Mouse (Mus musculus) midbrain, postnatal 0 days (tissue): Measurements from ENCODE around the gene Map4k4. TPM values are rescaled to one million over a fixed set of nuclear protein-coding genes. Genes with fewer than 3 reads are reported as not detected.

Experiments used
- ATAC-seq: fragments of 200-750 bp; cut with Nextera tagmentation; 2 replicates; pipeline ENCODE4 v1.8.0; 2017; ENCODE audit warnings: moderate number of reproducible peaks, mild to moderate bottlenecking, moderate TSS enrichment, moderate library complexity; ENCODE audit not compliant: low FRiP score
- DNase-seq: peaks from one replicate; pipeline ENCODE4 v3.0.0-alpha.2; 2015; ENCODE audit warnings: low spot score
- H3K27ac ChIP-seq: fragments of 300-500 bp; sonication (generic); 2 replicates; pipeline ENCODE4 v1.5.1; 2014; ENCODE audit warnings: low read depth, mild to moderate bottlenecking, low read length, mixed read lengths
- H3K27me3 ChIP-seq: fragments of 300-500 bp; sonication (generic); 2 replicates; pipeline ENCODE4 v1.6.1; 2014; ENCODE audit warnings: low read length, control low read depth, mixed read lengths; ENCODE audit not compliant: insufficient read depth
- H3K36me3 ChIP-seq: fragments of 300-500 bp; sonication (generic); 2 replicates; pipeline ENCODE4 v1.6.1; 2014; ENCODE audit warnings: low read length, control low read depth, mixed read lengths; ENCODE audit not compliant: insufficient read depth
- H3K4me1 ChIP-seq: fragments of 300-500 bp; sonication (generic); 2 replicates; pipeline ENCODE4 v1.6.1; 2014; ENCODE audit warnings: mild to moderate bottlenecking, control low read depth, antibody characterized with exemption, low read length, mixed read lengths; ENCODE audit not compliant: insufficient read depth
- H3K4me2 ChIP-seq: fragments of 300-500 bp; sonication (generic); 2 replicates; pipeline ENCODE4 v1.6.1; 2014; ENCODE audit warnings: low read depth, mild to moderate bottlenecking, low read length, mixed read lengths; ENCODE audit not compliant: poor library complexity, severe bottlenecking
- H3K4me3 ChIP-seq: fragments of 300-500 bp; sonication (generic); 2 replicates; pipeline ENCODE4 v1.5.1; 2014; ENCODE audit warnings: low read depth, mild to moderate bottlenecking, low read length, moderate library complexity
- H3K9ac ChIP-seq: fragments of 300-500 bp; sonication (generic); replicated peaks from 2 replicates; pipeline ENCODE4 v1.6.1; 2014; ENCODE audit warnings: mild to moderate bottlenecking, low read length, moderate library complexity, mixed read lengths; ENCODE audit not compliant: poor library complexity, severe bottlenecking
- H3K9me3 ChIP-seq: fragments of 300-500 bp; sonication (generic); 2 replicates; pipeline ENCODE4 v1.6.1; 2016; ENCODE audit warnings: low read length, control low read depth
- CTCF ChIP-seq: IDR thresholded peaks from 2 replicates; pipeline ENCODE4 v1.5.1; 2016; ENCODE audit warnings: antibody characterized with exemption, mild to moderate bottlenecking
- WGBS: fragments of 180-500 bp; shearing (Covaris S2); extraction: QIAGEN DNeasy Blood & Tissue Kit; methylation state at CpG from one replicate; pipeline ENCODE4 v1.1.7; 2014; 5-methylcytosine and 5-hydroxymethylcytosine counted together
- polyA plus RNA-seq: library from polyadenylated mRNA; unstranded; fragments of >200 nt; fragmentation: Nextera tagmentation; extraction: Ambion mirVana; gene quantifications from 2 replicates; pipeline ENCODE4 v1.2.1, GENCODE M21; 2015
- total RNA-seq: library from RNA; depleted of rRNA; stranded (reverse); fragments of >200 nt; gene quantifications from 2 replicates; pipeline ENCODE4 v1.2.3, GENCODE M21; 2014; rRNA removed

Map4k4 gene
- total RNA-seq (185 and 191 TPM in 2 replicates), polyA plus RNA-seq (16.0 and 30.6 TPM in 2 replicates)

GRCm38 (mm10) chr1:39900181-39901005 is at the start of gene Map4k4:
Gene Map4k4, plus strand, starts transcription at chr1:39900913.
- Histone ChIP-seq H3K27ac (peak within 1 kb of the TSS; percentile 100), H3K4me2 (peak within 1 kb of the TSS; percentile 92), H3K9me3 (no peaks in the 10 kb centered on the region), H3K4me3 (peak within 1 kb of the TSS; percentile 96), H3K9ac (peak within 1 kb of the TSS; percentile 100), H3K27me3 (no peaks in the 10 kb centered on the region), H3K36me3 (no peaks in the 10 kb centered on the region), H3K4me1 (peaks cover 11% of the 10 kb centered on the region; the same call in 1 of the 2 replicates)
- 3% methylated on average over 55 of the region's 97 CpGs for WGBS
- no peak for TF ChIP-seq CTCF
- ATAC-seq: peak; percentile 81
- peak; percentile 83 for DNase-seq

GRCm38 (mm10) chr1:39855949-39856348 is 44.8 kb upstream of the Map4k4 start:
- H3K4me3 ChIP-seq: no peak overlapping the region
- no peaks in the 10 kb centered on the region for H3K36me3 ChIP-seq
- no peaks in the 10 kb centered on the region for H3K4me1 ChIP-seq
- no peak overlapping the region for H3K27ac ChIP-seq
- H3K9me3 ChIP-seq: no peaks in the 10 kb centered on the region
- no peak overlapping the region for H3K9ac ChIP-seq
- WGBS: 87% methylated on average over 6 of the region's 6 CpGs
- no peak for DNase-seq
- H3K27me3 ChIP-seq: no peaks in the 10 kb centered on the region
- ATAC-seq: no peak
- H3K4me2 ChIP-seq: no peak overlapping the region
- no peak for TF ChIP-seq CTCF

- Histone ChIP-seq H3K9ac (no peak overlapping the region), H3K4me3 (no peak overlapping the region), H3K27me3 (no peaks in the 10 kb centered on the region), H3K4me2 (no peak overlapping the region), H3K9me3 (no peaks in the 10 kb centered on the region), H3K36me3 (no peaks in the 10 kb centered on the region), H3K27ac (no peak overlapping the region), H3K4me1 (no peaks in the 10 kb centered on the region)
- ATAC-seq (no peak), DNase-seq (no peak)
- no peak for TF ChIP-seq CTCF
- WGBS: 82% methylated on average over 7 of the region's 7 CpGs
Observed at GRCm38 (mm10) chr1:39856795-39857447, 43.8 kb upstream of the Map4k4 start.

GRCm38 (mm10) chr1:39857448-39857820 is 43.3 kb upstream of the Map4k4 start:
- DNase-seq: peak; percentile 27
- H3K27me3 ChIP-seq: no peaks in the 10 kb centered on the region
- no peaks in the 10 kb centered on the region for H3K9me3 ChIP-seq
- no peak overlapping the region for H3K9ac ChIP-seq
- no peaks in the 10 kb centered on the region for H3K4me1 ChIP-seq
- no peaks in the 10 kb centered on the region for H3K36me3 ChIP-seq
- TF ChIP-seq CTCF: no peak
- H3K4me2 ChIP-seq: no peak overlapping the region
- no peak for ATAC-seq
- no peak overlapping the region for H3K27ac ChIP-seq
- no peak overlapping the region for H3K4me3 ChIP-seq
- WGBS: 83% methylated on average over 6 of the region's 6 CpGs

- Histone ChIP-seq H3K36me3 (no peaks in the 10 kb centered on the region), H3K27me3 (no peaks in the 10 kb centered on the region), H3K4me1 (no peaks in the 10 kb centered on the region), H3K4me3 (no peak overlapping the region), H3K27ac (no peak overlapping the region), H3K9ac (no peak overlapping the region), H3K9me3 (no peaks in the 10 kb centered on the region), H3K4me2 (no peak overlapping the region)
- no peak for TF ChIP-seq CTCF
- no peak for DNase-seq
- WGBS: 41% methylated on average over 6 of the region's 6 CpGs
- ATAC-seq: no peak
Observed at GRCm38 (mm10) chr1:39859213-39859612, 41.5 kb upstream of the Map4k4 start.
